Mouse (Mus musculus) heart, embryonic 14.5 days (tissue): ENCODE data around the gene Smc1b. TPM values are rescaled to one million over a fixed set of nuclear protein-coding genes. Genes with fewer than 3 reads are reported as not detected.
A peak's percentile ranks its signal among the peaks of the same experiment; 100 is the strongest.

Experiments used
- ATAC-seq: fragments of 200-750 bp; cut with Nextera tagmentation; 2 replicates; pipeline ENCODE4 v1.8.0; 2017; ENCODE audit warnings: low read depth, moderate TSS enrichment; ENCODE audit not compliant: insufficient number of reproducible peaks, insufficient read depth, low FRiP score
- H3K27ac ChIP-seq, 2 experiments: fragments of 200-500 bp in 1 of 2; fragments of 300-500 bp in 1 of 2; sonication (generic) in 1 of 2; replicated peaks in 1 of 2; 2 replicates each; pipeline ENCODE4 v1.5.1; 2012 to 2014; ENCODE audit warnings: low read depth in 2 of 2, low read length in 2 of 2, control low read depth in 1 of 2, mild to moderate bottlenecking in 1 of 2, mixed read lengths in 1 of 2; ENCODE audit not compliant: control insufficient read depth in 1 of 2, insufficient read depth in 1 of 2
- H3K27me3 ChIP-seq: fragments of 300-500 bp; sonication (generic); 2 replicates; pipeline ENCODE4 v1.6.1; 2014; ENCODE audit warnings: mild to moderate bottlenecking, low read length, control low read depth; ENCODE audit not compliant: control insufficient read depth, insufficient read depth
- H3K36me3 ChIP-seq: fragments of 300-500 bp; sonication (generic); 2 replicates; pipeline ENCODE4 v1.6.1; 2014; ENCODE audit warnings: mild to moderate bottlenecking, control low read depth, low read length, mixed read lengths; ENCODE audit not compliant: control insufficient read depth, insufficient read depth
- H3K4me1 ChIP-seq, 2 experiments: fragments of 200-500 bp in 1 of 2; fragments of 300-500 bp in 1 of 2; sonication (generic) in 1 of 2; 2 replicates each; pipeline ENCODE4 v1.6.1; 2012 to 2014; ENCODE audit warnings: low read length in 2 of 2, control low read depth in 1 of 2, mixed read lengths in 1 of 2; ENCODE audit not compliant: control insufficient read depth in 2 of 2, insufficient read depth in 2 of 2
- H3K4me2 ChIP-seq: fragments of 300-500 bp; sonication (generic); 2 replicates; pipeline ENCODE4 v1.6.1; 2014; ENCODE audit warnings: mild to moderate bottlenecking, low read length
- H3K4me3 ChIP-seq, 2 experiments: fragments of 200-500 bp in 1 of 2; fragments of 300-500 bp in 1 of 2; sonication (generic) in 1 of 2; 2 replicates each; pipeline ENCODE4 v1.5.1; 2012 to 2014; ENCODE audit warnings: low read length in 2 of 2, mild to moderate bottlenecking in 2 of 2, control low read depth in 1 of 2, low read depth in 1 of 2, moderate library complexity in 1 of 2; ENCODE audit not compliant: control insufficient read depth in 1 of 2, insufficient read depth in 1 of 2
- H3K9ac ChIP-seq: fragments of 300-500 bp; sonication (generic); 2 replicates; pipeline ENCODE4 v1.6.1; 2014; ENCODE audit warnings: mild to moderate bottlenecking, low read length
- H3K9me3 ChIP-seq: fragments of 300-500 bp; sonication (generic); 2 replicates; pipeline ENCODE4 v1.6.1; 2016; ENCODE audit warnings: low read length, control low read depth; ENCODE audit not compliant: control insufficient read depth
- WGBS: fragments of 180-500 bp; shearing (Covaris S2); extraction: QIAGEN DNeasy Blood & Tissue Kit; methylation state at CpG from one replicate; pipeline ENCODE4 v1.1.7; 2014; 5-methylcytosine and 5-hydroxymethylcytosine counted together
- polyA plus RNA-seq: library from polyadenylated mRNA; unstranded; fragments of >200 nt; fragmentation: Nextera tagmentation; extraction: Ambion mirVana; gene quantifications from 2 replicates; pipeline ENCODE4 v1.2.1, GENCODE M21; 2014

The Smc1b gene
- polyA plus RNA-seq, 1 experiment from 2014 or later, result 0.04 TPM

- Histone ChIP-seq H3K4me1 (peaks cover 17 to 22% of the 10 kb centered on the region in 2 experiments), H3K27me3 (peaks cover 27% of the 10 kb centered on the region), H3K4me3 (no peak overlapping the region), H3K27ac (no peak overlapping the region), H3K9me3 (no peaks in the 10 kb centered on the region), H3K9ac (no peak overlapping the region), H3K4me2 (no peak overlapping the region), H3K36me3 (no peaks in the 10 kb centered on the region)
- WGBS, result 70% methylated on average over 3 of the region's 3 CpGs
- no peak for ATAC-seq
Observed at GRCm38 (mm10) chr15:85152577-85152976, 20.8 kb upstream of the Smc1b start.

GRCm38 (mm10) chr15:85151433-85151918 lies 19.7 kb upstream of the Smc1b start:
- 24% methylated on average over 13 of the region's 13 CpGs for WGBS

GRCm38 (mm10) chr15:85144249-85144648 lies 12.5 kb upstream of the Smc1b start:
- H3K9ac ChIP-seq, result no peak overlapping the region
- no peak for ATAC-seq
- H3K27me3 ChIP-seq, result 0 out of 2 replicates have a peak, but pooled peaks cover 9% of the 10 kb centered on the region
- no peak overlapping the region for H3K4me2 ChIP-seq
- no peaks in the 10 kb centered on the region for H3K4me1 ChIP-seq
- H3K4me3 ChIP-seq, result no peak overlapping the region
- 90% methylated on average over 5 of the region's 5 CpGs for WGBS
- H3K27ac ChIP-seq, result no peak overlapping the region
- no peaks in the 10 kb centered on the region for H3K9me3 ChIP-seq
- no peaks in the 10 kb centered on the region for H3K36me3 ChIP-seq

More at GRCm38 (mm10) chr15:85151433-85151918, 19.7 kb upstream of the Smc1b start:
- no peaks in the 10 kb centered on the region for H3K36me3 ChIP-seq
- H3K9me3 ChIP-seq, result no peaks in the 10 kb centered on the region
- peak; percentile 37; the same call in 1 of the 2 replicates for ATAC-seq
- no peak overlapping the region for H3K9ac ChIP-seq
- H3K27ac ChIP-seq, result no peak overlapping the region
- H3K27me3 ChIP-seq, result peaks cover 27% of the 10 kb centered on the region
- peaks cover 17% of the 10 kb centered on the region in 2 experiments for H3K4me1 ChIP-seq
- no peak overlapping the region for H3K4me2 ChIP-seq
- no peak overlapping the region for H3K4me3 ChIP-seq

GRCm38 (mm10) chr15:85143747-85144146 lies 12.0 kb upstream of the Smc1b start:
- Histone ChIP-seq H3K36me3 (no peaks in the 10 kb centered on the region), H3K9ac (no peak overlapping the region), H3K4me2 (no peak overlapping the region), H3K4me1 (no peaks in the 10 kb centered on the region), H3K4me3 (no peak overlapping the region), H3K27me3 (0 out of 2 replicates have a peak, but pooled peaks cover 9% of the 10 kb centered on the region), H3K27ac (no peak overlapping the region), H3K9me3 (no peaks in the 10 kb centered on the region)
- 97% methylated on average over 1 of the region's 1 CpGs for WGBS
- ATAC-seq, result no peak

GRCm38 (mm10) chr15:85143161-85143560 lies 11.4 kb upstream of the Smc1b start:
- 89% methylated on average over 11 of the region's 11 CpGs for WGBS

GRCm38 (mm10) chr15:85142441-85142840 lies 10.7 kb upstream of the Smc1b start:
- no peak overlapping the region for H3K4me3 ChIP-seq
- no peak overlapping the region for H3K9ac ChIP-seq
- WGBS, result 53% methylated on average over 2 of the region's 2 CpGs
- no peak overlapping the region for H3K4me2 ChIP-seq
- H3K9me3 ChIP-seq, result no peaks in the 10 kb centered on the region
- 0 out of 2 replicates have a peak, but pooled peaks cover 10% of the 10 kb centered on the region for H3K27me3 ChIP-seq
- H3K4me1 ChIP-seq, result no peaks in the 10 kb centered on the region
- H3K36me3 ChIP-seq, result no peaks in the 10 kb centered on the region
- H3K27ac ChIP-seq, result no peak overlapping the region
- no peak for ATAC-seq

More at GRCm38 (mm10) chr15:85143161-85143560, 11.4 kb upstream of the Smc1b start:
- ATAC-seq, result no peak
- Histone ChIP-seq H3K36me3 (no peaks in the 10 kb centered on the region), H3K4me3 (no peak overlapping the region), H3K4me2 (no peak overlapping the region), H3K9ac (no peak overlapping the region), H3K27me3 (0 out of 2 replicates have a peak, but pooled peaks cover 9% of the 10 kb centered on the region), H3K4me1 (no peaks in the 10 kb centered on the region), H3K27ac (no peak overlapping the region), H3K9me3 (no peaks in the 10 kb centered on the region)

- Histone ChIP-seq H3K9ac (no peak overlapping the region), H3K36me3 (no peaks in the 10 kb centered on the region), H3K4me1 (no peaks in the 10 kb centered on the region), H3K4me2 (no peak overlapping the region), H3K27me3 (peaks cover 19% of the 10 kb centered on the region; the same call in 1 of the 2 replicates), H3K4me3 (no peak overlapping the region), H3K27ac (no peak overlapping the region), H3K9me3 (no peaks in the 10 kb centered on the region)
- WGBS, result 89% methylated on average over 10 of the region's 10 CpGs
- no peak for ATAC-seq
Observed at GRCm38 (mm10) chr15:85141290-85141689, 9.5 kb upstream of the Smc1b start.

- ATAC-seq, result no peak
- Histone ChIP-seq H3K27ac (no peak overlapping the region), H3K4me2 (no peak overlapping the region), H3K9me3 (no peaks in the 10 kb centered on the region), H3K4me1 (peaks cover 5 to 9% of the 10 kb centered on the region in 2 experiments; a peak in 2 of 4 replicates), H3K4me3 (no peak overlapping the region), H3K36me3 (no peaks in the 10 kb centered on the region), H3K27me3 (peaks cover 19% of the 10 kb centered on the region), H3K9ac (no peak overlapping the region)
- WGBS, result 42% methylated on average over 9 of the region's 9 CpGs
Observed at GRCm38 (mm10) chr15:85135143-85135542, 3.4 kb upstream of the Smc1b start.
